Mouse (Mus musculus) thymus, postnatal 25 days (tissue): Measurements from ENCODE around the gene Adcy6.
"Not testable (repeated sequence)": the region's sequence is repeated elsewhere in the genome, so short reads cannot be mapped to it uniquely, and the experiment has no call there.

Experiments
- DNase-seq: peaks from one replicate; pipeline ENCODE4 v3.0.0; 2022

Adcy6 gene

DNA sequence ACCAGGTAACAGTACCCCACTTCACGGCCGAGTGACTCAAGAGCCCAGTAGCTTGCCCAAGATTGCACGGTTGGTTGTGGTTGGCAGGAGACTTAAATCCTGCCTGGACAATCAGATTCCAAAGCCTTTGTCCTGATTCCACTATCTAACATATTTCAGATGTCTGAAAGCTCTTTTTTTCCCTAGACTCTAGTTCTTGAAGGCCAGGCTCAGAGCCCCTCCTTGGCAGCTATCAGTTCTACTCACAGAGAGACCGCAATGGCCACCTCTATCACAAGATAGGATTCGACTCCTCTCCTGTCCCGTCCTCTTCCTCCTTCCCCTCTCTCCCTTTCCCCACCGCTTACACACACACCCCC is 8.1 kb downstream of the Adcy6 start:
- no peak for DNase-seq

DNA sequence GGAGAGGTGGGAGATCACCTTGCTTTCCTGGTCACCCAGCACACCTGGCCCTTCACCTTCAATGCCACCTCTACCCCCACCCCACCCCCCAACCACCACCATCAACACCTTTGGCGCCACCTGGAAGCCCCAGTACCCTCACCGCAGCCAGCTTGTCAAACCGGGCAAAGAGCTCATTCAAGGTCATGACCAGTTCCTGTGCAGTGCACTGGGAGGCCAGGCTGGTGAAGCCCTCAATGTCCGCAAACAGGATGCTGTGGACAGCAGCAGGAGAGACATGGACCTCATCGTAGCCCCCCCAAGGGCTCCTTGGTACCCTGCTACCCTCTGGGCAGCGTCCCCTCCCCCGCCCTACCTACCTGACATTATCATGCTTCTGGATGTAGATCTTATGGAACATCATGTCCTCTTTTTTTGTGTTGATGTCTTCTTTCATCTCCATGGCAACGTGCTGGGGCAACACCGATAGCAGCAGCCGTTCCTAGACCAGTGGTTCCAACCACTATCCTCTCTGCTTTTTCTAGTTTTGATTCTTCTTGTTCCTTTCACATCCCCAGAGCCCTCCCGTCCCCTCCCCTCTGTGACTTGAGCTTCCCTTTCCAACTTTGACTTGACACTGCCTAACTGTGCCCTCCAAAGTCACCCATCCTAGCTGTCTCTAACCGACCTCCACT is 9.7 kb downstream of the Adcy6 start:
- no peak for DNase-seq

- DNase-seq: no peak
Measured at GRCm38 (mm10) chr15:98596609-98597008, 13.3 kb downstream of the Adcy6 start.

DNA sequence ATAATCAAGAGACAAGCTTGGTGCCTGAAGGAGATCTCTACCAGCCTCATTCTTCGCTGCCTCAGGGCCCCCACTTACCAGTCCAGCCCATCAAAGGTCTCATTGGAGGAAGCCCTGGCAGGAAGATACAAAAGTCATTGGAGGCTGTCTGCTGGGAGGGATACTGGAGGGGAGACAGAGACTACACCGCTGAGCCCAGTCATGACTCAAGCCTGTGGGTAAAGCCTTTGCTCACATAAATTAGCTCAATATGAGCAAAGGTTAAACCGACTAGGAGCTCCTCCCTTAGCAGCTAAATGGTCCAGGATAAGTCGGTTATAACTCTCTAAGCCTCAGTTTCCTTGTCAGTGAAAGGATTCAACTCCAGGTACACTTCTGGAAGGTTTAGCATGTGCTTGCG is 14.8 kb downstream of the Adcy6 start:
- DNase-seq: no peak

- no peak for DNase-seq
Measured at GRCm38 (mm10) chr15:98594193-98594592, 15.7 kb downstream of the Adcy6 start.

DNA sequence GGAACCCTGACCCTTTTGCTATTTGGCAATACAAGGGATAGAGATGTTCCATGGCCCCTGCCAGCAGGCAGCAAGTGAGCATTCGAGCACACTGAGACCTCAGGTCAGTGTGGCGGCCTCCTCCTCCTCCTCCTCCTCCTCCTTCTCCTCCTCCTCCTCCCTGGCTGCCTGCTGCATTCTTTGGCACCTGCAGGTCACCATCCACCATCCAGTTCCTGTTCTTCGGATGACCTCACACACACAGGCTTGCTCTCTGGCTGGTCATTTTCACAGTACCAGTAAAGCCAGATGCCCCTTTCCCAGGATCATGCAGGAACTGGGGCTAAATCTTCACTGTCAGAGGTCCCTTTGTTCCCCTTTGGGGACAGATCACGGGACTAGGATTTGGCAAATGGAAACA is 18.5 kb downstream of the Adcy6 start:
- DNase-seq: no peak

DNA sequence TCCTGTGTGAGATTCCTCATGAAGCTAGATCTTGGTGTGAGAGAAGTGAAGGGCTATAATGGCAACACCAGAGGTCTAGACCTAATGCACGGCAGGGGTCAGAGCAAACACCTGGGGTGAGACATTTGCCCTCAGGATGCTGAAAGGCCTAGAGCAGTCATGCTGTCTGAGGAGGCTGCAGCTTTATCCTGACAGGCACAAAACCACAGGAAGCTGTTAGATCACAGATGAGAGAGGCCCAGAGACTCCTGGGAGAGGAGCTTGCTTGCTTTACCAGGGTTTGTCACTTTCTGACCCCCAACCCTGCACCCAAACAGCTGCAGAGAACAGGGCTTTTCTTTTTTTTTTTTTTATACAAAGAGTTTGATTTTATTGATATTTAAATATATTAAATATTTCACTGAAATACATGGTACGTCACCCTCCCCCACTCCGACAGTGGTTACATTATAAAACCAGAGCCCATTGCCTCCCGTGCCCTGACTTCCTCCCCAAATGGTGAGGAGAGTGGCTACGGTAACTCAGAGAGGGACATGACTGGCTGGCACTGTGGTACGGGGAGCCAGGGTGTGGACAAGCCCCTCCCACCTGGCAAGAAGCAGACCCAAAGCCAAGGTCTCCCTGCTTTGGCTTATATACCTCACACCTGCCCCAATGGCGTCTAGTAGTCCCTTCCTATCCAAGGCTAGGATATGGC is 20.1 kb downstream of the Adcy6 start:
- DNase-seq: peak; percentile 64

GRCm38 (mm10) chr15:98587751-98588150 is 22.1 kb downstream of the Adcy6 start:
- DNase-seq: peak; percentile 36

DNA sequence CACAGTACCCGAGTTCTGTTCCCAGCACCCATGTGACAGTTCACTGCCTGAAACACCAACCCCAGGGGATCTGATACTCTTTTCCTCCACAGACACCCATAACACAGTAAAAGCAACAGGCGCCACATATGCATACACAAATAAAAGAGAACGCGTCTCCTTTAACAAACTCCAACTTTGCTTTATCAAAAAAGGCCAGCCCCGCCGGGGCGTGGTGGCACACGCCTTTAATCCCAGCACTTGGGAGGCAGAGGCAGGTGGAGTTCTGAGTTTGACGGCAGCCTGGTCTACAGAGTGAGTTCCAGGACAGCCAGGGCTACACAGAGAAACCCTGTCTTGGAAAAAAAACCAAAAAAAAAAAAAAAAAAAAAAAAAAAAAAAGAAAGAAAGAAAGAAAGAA is 23.7 kb downstream of the Adcy6 start:
- not testable (repeated sequence) for DNase-seq

DNA sequence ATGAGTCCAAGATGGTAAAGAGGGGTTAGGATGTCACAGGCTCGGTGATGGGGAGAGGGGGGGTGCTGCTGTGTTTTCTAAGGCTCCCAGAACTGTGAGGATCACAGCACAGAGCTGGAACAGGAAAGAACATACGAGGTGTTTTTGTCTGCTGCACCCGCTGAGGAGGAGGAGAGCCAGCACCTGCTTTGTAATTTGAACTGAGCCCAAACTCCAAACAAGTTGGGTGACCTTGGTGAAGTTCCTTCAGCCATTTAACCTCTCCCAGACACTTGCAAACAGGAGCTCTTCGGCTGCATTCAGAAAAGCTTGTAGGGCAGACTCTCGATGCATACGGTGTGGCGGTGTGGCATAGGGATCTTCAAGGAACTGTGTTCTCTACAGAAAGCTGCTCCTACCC is 24.5 kb downstream of the Adcy6 start:
- DNase-seq: no peak

DNA sequence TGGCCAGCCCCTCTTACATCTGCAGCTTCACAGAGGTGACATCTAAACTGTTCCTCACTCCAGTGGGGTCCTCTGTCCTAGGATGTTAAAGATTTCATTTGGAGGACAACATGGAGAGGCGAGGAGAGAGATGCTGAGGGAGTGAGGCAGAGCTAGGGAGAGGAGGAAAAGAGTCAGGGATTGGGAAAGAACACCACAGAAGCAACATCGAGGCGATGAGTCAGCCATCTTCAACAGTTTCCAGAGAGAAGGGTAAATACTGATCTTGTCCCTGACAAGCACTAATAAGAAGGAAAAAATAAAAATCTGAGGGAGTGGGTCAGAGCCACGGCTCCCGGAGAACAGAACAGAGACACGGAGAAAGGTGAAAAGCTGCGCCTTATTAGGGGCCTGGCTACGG is 26.9 kb downstream of the Adcy6 start:
- no peak for DNase-seq

- no peak for DNase-seq
Measured at GRCm38 (mm10) chr15:98582410-98582809, 27.5 kb downstream of the Adcy6 start.

DNA sequence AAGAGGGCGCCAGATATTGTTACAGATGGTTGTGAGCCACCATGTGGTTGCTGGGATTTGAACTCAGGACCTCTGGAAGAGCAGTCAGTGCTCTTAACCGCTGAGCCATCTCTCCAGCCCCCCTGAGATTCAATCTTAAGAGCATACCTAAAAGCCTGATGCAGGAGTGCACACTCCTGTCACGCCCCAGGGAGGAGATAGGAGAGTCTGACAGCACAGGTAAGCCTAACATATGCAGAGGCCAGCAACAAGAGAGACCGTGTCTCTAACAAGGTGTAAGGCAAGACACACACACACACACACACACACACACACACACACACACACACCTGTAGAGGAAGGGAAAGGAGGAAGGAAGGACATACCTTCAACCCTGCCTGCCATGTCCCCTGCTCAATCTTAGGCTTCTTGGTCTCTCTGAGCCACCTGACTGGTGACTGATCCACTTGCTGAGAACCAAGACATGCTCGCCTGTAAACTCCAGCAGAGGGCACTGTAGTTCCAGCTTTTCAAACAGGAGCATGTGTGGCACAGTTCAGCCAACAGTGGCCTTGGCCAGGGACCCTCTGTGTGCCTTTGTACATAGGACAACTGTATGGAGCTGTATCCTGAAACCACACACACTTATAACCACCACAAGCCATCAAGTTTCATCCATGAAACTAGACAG is 29.9 kb downstream of the Adcy6 start:
- DNase-seq: peak; percentile 83

DNA sequence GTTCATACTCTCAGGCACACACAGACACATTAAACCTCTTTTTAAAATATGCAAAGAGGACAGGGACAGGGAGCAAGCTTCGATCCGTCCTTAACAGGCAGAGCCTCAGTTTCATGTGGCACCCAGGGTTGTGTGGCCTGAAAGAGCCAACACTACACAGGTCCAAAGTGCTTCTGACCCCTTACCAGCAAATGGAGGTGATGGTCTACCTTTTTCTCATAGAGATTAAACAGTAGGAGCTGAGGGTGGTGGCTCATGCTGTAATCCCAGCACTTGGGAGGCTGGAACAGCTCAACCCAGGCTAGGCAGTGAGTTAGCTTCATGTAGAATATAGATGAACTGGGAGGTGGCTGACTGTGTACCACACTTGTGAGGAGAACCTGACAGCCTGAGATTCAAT is 30.6 kb downstream of the Adcy6 start:
- no peak for DNase-seq

- DNase-seq: no peak
Measured at GRCm38 (mm10) chr15:98573293-98573692, 36.6 kb downstream of the Adcy6 start.

DNA sequence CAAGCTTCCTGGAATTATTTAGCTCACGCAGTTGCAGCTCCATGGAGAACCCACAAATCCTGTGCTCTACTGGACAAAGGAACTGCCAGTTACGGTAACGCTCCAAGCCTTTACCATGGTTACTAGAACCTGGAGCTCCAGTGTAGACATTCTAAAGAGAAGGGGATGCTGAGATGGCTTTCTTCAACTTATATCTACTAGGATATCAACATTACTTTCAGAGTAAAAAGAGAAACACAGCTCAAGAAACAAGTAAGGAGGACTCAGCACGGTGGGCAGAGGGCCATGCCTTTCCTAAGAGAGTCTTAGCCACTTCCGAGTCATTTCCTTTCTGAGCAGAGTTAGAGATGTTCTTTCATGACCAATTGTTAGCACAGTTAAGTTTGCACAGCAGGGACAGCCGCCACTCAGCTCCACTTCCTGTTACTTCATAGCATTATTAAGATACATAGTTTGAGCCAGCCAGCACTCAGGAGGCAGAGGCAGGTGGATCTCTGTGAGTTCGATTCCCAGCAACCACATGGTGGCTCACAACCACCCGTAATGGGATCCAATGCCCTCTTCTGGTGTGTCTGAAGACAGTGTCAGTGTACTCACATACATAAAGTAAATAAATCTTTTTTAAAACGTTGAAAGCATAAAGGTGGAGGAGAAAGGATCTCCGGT is 38.9 kb downstream of the Adcy6 start, which contains the start of the genes Ccnt1 and 4930415O20Rik:
Gene Ccnt1, minus strand, starts transcription at position 51 of the 666 bp plus-strand sequence.
Gene 4930415O20Rik, plus strand, starts transcription at position 132 of the 666 bp plus-strand sequence.
- no peak for DNase-seq

DNA sequence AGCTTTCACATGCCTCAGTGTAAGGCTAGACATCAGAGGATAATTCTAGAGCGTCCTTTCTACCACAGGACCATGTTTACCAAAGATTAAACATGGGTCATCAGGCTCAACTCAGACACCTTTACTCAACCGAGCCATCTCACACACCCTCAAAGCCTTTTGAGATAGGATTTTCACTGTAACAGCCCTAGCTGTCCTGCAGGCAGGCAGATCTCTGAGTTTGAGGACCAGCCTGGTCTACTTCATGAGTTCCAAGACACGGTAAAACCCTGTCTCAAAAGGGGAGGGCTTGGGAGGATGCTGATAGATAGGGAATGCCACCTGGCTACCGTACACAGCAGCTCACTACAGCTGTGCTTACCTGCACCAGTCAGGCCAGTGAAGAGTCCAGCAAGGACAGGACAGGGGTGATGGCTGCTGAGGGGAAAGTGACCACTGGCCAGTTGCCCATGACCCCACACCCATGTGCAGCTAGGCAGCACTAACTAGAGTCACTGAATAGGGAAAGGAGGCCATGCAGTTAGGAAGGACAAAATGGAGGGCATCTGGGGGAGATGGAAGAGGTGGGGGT is 40.0 kb downstream of the Adcy6 start:
- DNase-seq: no peak

DNA sequence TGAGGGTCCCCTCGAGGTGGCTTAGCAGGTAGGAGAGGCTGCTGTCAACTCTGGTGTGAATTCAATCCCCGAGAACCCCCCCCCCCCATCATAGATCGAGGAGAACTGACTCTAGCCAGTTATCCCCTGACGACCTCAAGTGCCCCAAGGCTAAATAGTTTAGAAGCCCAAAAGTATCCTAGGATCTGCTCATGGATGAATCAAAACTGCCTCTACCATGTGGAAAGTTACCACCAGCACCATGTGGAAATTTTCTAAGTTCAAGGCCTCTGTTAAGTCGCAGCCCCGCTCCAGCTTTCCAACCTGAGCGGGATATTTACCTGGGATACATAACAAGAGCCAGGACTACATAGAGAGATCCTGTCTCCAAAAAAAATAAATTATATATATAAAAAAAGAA is 40.7 kb downstream of the Adcy6 start:
- DNase-seq: no peak

DNA sequence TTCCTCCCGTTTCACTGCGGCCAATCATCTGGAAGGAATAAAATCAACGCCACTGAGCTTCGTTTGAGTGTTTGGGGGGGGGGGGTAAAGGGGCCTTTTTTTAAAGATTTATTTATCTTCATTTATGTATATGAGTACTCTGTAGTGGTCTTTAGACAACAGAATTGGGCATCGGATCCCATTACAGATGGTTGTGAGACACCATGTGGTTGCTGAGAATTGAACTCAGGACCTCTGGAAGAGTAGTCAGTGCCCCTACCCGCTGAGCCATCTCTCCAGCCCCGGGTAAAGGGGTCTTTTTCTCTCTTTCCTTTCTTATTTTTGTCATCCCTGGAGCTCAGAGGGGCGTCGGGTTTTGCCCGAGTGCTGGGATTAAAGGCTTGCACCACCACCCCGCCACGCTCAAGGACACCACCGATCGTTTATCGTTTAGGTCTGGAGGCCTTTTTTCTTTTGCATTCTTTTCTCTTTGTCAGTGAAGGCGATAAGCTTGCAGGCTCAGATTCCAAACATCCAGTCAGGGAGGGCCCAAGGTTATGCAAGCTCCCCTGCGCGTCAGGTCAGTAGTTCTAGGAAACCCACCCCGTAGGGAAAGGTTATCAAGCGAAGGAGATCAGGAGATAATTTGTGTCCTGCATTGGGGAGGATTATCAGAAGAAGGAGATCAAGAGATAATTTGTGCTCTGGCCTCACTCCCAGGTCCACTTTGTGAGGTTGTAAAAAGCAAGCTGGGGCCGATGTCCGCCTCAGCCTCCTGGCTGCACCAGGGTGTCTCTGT is 41.4 kb downstream of the Adcy6 start:
- peak; percentile 18 for DNase-seq

DNA sequence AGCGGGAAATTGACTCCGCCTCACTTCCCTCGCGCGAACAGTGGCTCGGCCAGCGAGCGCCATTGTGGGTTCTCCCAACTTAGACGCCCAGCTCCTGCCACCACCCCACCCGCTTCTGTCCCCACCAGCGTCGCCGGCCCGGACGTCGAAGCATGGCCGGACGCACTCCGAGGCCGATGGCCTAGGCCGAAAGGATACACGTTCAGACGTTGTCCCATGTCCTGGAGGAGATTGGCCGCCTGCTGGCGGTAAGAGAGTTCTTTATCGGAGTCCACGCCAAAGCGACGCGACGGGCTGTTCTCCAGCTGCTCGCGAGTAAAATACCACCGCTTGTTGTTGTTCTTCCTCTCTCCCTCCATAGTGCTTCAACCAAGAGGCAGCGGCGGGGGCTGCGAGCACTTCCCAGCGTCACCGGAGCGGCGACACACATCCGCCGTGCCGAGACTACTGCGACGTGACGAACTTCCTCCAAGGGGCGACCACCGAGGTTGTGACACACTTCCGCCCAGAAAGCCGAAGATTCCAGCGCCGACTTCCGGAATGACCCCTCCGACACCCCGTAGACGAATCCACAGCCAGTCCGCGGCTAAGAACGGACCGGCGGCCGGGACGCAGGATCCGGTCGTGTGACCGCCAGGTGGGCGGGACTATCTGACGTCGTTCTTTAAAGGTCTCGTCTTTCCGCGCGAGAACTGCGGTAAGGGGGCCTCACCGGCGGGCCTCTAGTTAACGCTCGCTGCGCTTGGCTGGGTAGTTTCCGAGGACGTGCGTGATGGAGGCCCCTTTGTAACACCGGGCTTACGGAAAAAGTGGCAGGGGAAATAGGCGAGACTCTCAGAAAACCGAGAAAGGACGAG is 42.4 kb downstream of the Adcy6 start:
- peak; percentile 99 for DNase-seq

DNA sequence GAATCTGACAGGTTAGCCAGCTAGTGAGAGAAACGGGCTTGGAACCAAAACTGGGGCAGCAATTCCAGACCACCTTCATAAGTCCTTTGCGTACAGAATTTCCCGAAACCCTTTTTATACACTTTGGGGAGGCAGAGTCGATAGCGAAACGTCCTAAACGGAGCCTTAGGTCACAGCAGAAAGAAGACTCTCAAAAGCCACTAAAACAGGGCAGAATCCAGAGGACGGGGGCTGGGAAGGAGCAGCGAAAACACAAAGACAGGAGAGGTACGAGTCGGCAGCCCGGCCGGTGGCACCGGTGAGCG is 43.0 kb downstream of the Adcy6 start:
- no peak for DNase-seq

DNA sequence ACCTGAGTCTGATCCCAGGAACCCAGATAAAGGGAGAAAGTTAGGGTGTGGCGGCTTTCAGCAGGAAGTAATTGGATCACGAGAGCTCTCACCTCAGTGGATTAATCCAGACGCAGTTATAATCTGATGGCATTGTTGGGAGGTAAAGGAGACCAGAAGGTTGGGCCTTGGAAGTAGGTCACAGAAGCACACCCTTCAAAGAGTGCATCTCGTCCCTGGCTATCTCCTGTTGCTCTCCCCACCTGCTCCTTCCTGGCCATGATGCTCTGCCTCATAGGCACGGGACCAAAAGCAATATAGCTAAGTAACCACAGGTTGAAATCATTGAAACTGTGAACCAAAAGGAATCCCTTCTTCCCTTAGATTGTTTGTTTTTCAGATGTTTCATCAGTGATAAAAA is 52.7 kb downstream of the Adcy6 start:
- DNase-seq: no peak
